22 mouse cellular contexts compared by ENCODE assay signal in genomic region chr2:72744901-72745300, GRCm38 (mm10).
DNase-seq lines count a peak whose midpoint lies in the region; TF ChIP-seq lines count a peak whose summit lies in the region.
"Had no signal": no experiment of that assay in that cellular context is flagged by ENCODE, and none has a peak within 500 bp of the region (broad histone marks: within the 10 kb centered on the region; RNA-seq: fewer than 3 reads in every experiment).

No protein-coding gene starts in this region.

- no peaks in the 10 kb centered on the region for H3K36me3 ChIP-seq in testis, adult 2 months (ENCODE audit: control insufficient read depth, insufficient read depth, low read length)
- H3K36me3 ChIP-seq: embryonic facial prominence, embryonic 10.5 days; embryonic facial prominence, embryonic 12.5 days; forebrain, embryonic 15.5 days; G1E had no signal

- DNase-seq in cerebellum, postnatal 10 days, result peak; percentile 44 to 60
- DNase-seq in cerebellum, adult 11 months, result no peak
- peak; percentile 30 for DNase-seq in heart, adult 11 months
- no peak for DNase-seq in heart, adult 9 months (ENCODE audit: low spot score in 2 of 2)
- no peak for DNase-seq in testis, postnatal 10 days (ENCODE audit: low spot score)
- DNase-seq: adrenal gland, adult 8-10 months; adrenal gland, postnatal 14 days; adrenal gland, postnatal 36 days; B cell, adult 2 months; cerebellum, adult 11-12 months; cerebellum, adult 2 months; cerebellum, adult 9-10 months; cerebellum, postnatal 25 days; forebrain, postnatal 0 days had no signal

- no peak for TF ChIP-seq CTCF in testis, adult 2 months (IDR thresholded peaks at IDR 0.05; ENCODE audit: control insufficient read depth, insufficient read depth, insufficient replicate concordance, low read depth, low read length)

- no peak for TF ChIP-seq POLR2A in testis, adult 2 months (IDR thresholded peaks at IDR 0.05; ENCODE audit: control insufficient read depth, low read depth, low read length)

- H3K27me3 ChIP-seq in testis, adult 2 months (ENCODE audit: control insufficient read depth, insufficient read depth, low read length), result no peaks in the 10 kb centered on the region
- H3K27me3 ChIP-seq: CH12.LX; embryonic facial prominence, embryonic 12.5 days; forebrain, embryonic 13.5 days; forebrain, embryonic 15.5 days; Patski had no signal

- no peak overlapping the region for H3K27ac ChIP-seq in testis, adult 2 months (ENCODE audit: control insufficient read depth, insufficient read depth, low read depth, low read length)
- H3K27ac ChIP-seq: embryonic facial prominence, embryonic 10.5 days; embryonic facial prominence, embryonic 12.5 days; forebrain, embryonic 13.5 days; forebrain, embryonic 15.5 days had no signal

- peak overlapping the region; percentile 54 for H3K4me3 ChIP-seq in testis, adult 2 months (ENCODE audit: control insufficient read depth, low read depth, low read length)
- H3K4me3 ChIP-seq: embryonic facial prominence, embryonic 10.5 days; embryonic facial prominence, embryonic 12.5 days; forebrain, embryonic 13.5 days; forebrain, embryonic 15.5 days had no signal

- peaks cover 6% of the 10 kb centered on the region; the same call in 1 of the 2 replicates for H3K4me1 ChIP-seq in testis, adult 2 months (ENCODE audit: control insufficient read depth, insufficient read depth, low read length)

Comparison
In these comparisons a context has a peak if more than half of its experiments do, and no peak if none do; other contexts are left out.
1. DNase-seq: peak in cerebellum, postnatal 10 days (2 of 2) and heart, adult 11 months (single experiment); none in cerebellum, adult 11 months (single experiment), heart, adult 9 months (0 of 2) and testis, postnatal 10 days (single experiment).